Mouse (Mus musculus) limb, embryonic 12.5 days (tissue): ENCODE measurements around the gene Tmem30c. TPM values are rescaled to one million over a fixed set of nuclear protein-coding genes. Genes with fewer than 3 reads are reported as not detected.

ENCODE experiments used
- ATAC-seq: fragments of 200-750 bp; cut with Nextera tagmentation; 2 replicates; pipeline ENCODE4 v1.8.0; 2017; ENCODE audit warnings: low read depth, moderate TSS enrichment; ENCODE audit not compliant: insufficient number of reproducible peaks, insufficient read depth, low FRiP score, low TSS enrichment
- H3K27ac ChIP-seq: fragments of 300-500 bp; sonication (generic); 2 replicates; pipeline ENCODE4 v1.5.1; 2016; ENCODE audit warnings: mild to moderate bottlenecking, moderate library complexity
- H3K27me3 ChIP-seq: fragments of 300-500 bp; sonication (generic); 2 replicates; pipeline ENCODE4 v1.6.1; 2016; ENCODE audit warnings: mild to moderate bottlenecking, moderate library complexity
- H3K36me3 ChIP-seq: fragments of 300-500 bp; sonication (generic); 2 replicates; pipeline ENCODE4 v1.6.1; 2016; ENCODE audit warnings: mild to moderate bottlenecking, moderate library complexity
- H3K4me1 ChIP-seq: fragments of 300-500 bp; sonication (generic); replicated peaks from 2 replicates; pipeline ENCODE4 v1.6.1; 2016
- H3K4me2 ChIP-seq: fragments of 300-500 bp; sonication (generic); 2 replicates; pipeline ENCODE4 v1.6.1; 2016; ENCODE audit warnings: mild to moderate bottlenecking, moderate library complexity
- H3K4me3 ChIP-seq: fragments of 300-500 bp; sonication (generic); replicated peaks from 2 replicates; pipeline ENCODE4 v1.5.1; 2016; ENCODE audit warnings: mild to moderate bottlenecking
- H3K9ac ChIP-seq: fragments of 300-500 bp; sonication (generic); replicated peaks from 2 replicates; pipeline ENCODE4 v1.6.1; 2016; ENCODE audit warnings: mild to moderate bottlenecking, moderate library complexity
- H3K9me3 ChIP-seq: fragments of 300-500 bp; sonication (generic); 2 replicates; pipeline ENCODE4 v1.6.1; 2016; ENCODE audit warnings: mild to moderate bottlenecking, moderate library complexity
- WGBS: fragments of 180-500 bp; shearing (Covaris S2); methylation state at CpG from one replicate; pipeline ENCODE4 v1.1.7; 2016; 5-methylcytosine and 5-hydroxymethylcytosine counted together
- polyA plus RNA-seq: library from polyadenylated mRNA; unstranded; fragments of >200 nt; fragmentation: Nextera tagmentation; extraction: Ambion mirVana; gene quantifications from 2 replicates; pipeline ENCODE4 v1.2.1, GENCODE M21; 2016

The Tmem30c gene
- polyA plus RNA-seq, 1 experiment from 2014 or later, result 0.06 TPM

DNA sequence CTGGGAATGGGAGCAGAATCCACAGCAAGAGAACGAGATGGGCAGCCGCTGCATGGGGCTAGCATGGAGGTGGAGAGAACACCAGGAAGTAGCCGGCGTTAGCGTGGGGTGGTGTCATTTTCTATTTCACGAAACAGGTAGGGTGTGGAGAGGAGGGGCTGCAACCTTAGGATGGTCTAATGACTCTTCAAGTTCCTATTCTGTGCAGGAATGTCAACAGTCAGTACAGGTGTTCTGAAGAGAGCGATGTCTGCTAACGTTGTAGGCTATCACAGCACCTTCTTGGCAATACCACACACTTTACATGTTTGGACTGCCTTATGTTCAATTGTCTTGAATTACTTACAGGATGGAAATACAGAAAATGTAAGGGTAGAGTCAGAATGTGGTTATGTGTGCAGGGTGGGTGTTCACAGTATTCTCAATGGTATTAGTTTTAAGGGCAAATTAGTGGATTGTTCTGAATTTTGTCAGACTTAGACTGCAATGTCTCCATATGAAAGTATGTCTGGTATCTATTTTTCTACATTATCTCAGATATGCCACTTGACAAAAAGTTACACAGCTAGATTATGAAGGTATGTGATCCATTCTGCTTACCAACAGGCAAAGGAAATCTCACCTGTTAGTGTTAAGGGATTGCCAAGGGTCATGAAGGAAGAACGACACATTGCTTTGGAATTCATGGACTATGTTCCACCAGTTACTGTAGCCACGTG lies 2.7 kb upstream of the Tmem30c start:
- Histone ChIP-seq H3K4me3 (no peak overlapping the region), H3K4me2 (no peak overlapping the region), H3K27me3 (peaks cover 5% of the 10 kb centered on the region; the same call in 1 of the 2 replicates), H3K4me1 (no peaks in the 10 kb centered on the region), H3K9ac (no peak overlapping the region), H3K9me3 (no peaks in the 10 kb centered on the region), H3K36me3 (no peaks in the 10 kb centered on the region), H3K27ac (no peak overlapping the region)
- 84% methylated on average over 10 of the region's 10 CpGs for WGBS
- no peak for ATAC-seq

DNA sequence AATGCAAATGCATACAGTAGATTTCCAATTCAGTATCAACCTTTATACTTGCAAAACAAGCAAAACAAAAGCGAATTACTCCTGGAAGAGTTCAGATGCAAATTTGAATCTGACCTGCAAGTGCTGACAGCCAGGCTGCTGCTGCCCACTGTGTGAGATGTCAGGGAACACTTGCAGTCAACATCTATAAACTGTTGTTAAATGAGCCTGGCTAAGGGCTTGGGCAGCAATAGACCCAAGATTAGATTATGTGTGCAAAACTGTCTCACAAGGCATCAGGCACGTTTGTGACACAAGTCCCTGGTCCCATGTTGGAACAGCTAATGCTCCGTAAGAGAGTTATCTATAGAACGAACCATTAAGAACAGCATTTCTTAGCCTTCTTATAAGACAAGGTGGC lies 369 bp downstream of the Tmem30c start:
- Histone ChIP-seq H3K9me3 (no peaks in the 10 kb centered on the region), H3K4me2 (no peak overlapping the region), H3K4me1 (no peaks in the 10 kb centered on the region), H3K9ac (no peak overlapping the region), H3K27me3 (no peaks in the 10 kb centered on the region), H3K36me3 (no peaks in the 10 kb centered on the region), H3K4me3 (no peak overlapping the region), H3K27ac (no peak overlapping the region)
- 68% methylated on average over 4 of the region's 4 CpGs for WGBS
- ATAC-seq, result no peak

DNA sequence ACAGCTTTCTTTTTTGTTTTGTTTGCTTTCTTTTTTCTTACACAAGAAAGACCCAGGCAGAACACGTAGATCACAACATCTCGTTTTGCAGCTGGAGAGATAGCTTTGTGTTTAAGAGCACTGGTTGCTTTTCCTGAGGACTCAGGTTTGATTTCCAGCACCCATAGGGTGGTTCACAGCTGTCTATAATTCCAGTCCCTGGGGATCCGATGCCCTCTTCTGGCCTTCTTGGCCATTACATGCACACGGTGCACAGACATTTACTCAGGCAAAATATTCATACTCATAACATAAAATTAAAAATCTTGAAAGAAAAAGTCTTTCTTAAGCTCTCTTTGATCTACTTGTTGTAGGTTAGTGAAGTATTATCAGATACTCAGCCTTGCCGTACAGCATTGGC lies 969 bp downstream of the Tmem30c start:
- no peak for ATAC-seq
- Histone ChIP-seq H3K27ac (no peak overlapping the region), H3K4me3 (no peak overlapping the region), H3K9ac (no peak overlapping the region), H3K9me3 (no peaks in the 10 kb centered on the region), H3K36me3 (no peaks in the 10 kb centered on the region), H3K27me3 (no peaks in the 10 kb centered on the region), H3K4me2 (no peak overlapping the region), H3K4me1 (no peaks in the 10 kb centered on the region)
- WGBS, result 92% methylated on average over 5 of the region's 5 CpGs

DNA sequence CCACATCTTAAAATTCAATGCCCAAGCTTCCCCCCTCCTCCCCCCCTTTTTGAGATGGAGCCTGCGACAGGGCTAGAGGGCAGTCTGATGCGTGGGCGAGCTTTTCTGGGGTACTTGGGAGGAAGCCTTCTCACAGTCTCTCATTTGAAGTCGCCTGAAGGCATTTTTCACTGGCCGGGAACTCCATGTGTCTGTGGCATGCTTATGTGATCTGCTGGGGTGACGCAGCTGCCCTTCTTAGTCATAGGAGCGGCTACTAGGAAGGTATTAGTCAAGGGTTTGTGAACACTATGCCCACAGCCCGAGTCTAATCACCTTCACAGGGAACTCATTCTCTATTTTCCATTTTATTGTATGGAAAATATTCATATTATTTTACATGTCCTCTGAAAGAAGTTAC lies 11.2 kb downstream of the Tmem30c start:
- H3K9me3 ChIP-seq, result 0 out of 2 replicates have a peak, but pooled peaks cover 5% of the 10 kb centered on the region
- H3K36me3 ChIP-seq, result no peaks in the 10 kb centered on the region
- H3K27me3 ChIP-seq, result no peaks in the 10 kb centered on the region
- H3K4me3 ChIP-seq, result no peak overlapping the region
- H3K4me1 ChIP-seq, result no peaks in the 10 kb centered on the region
- no peak overlapping the region for H3K27ac ChIP-seq
- H3K4me2 ChIP-seq, result no peak overlapping the region
- 76% methylated on average over 8 of the region's 8 CpGs for whole genome bisulfite sequencing
- no peak for ATAC-seq
- H3K9ac ChIP-seq, result no peak overlapping the region

DNA sequence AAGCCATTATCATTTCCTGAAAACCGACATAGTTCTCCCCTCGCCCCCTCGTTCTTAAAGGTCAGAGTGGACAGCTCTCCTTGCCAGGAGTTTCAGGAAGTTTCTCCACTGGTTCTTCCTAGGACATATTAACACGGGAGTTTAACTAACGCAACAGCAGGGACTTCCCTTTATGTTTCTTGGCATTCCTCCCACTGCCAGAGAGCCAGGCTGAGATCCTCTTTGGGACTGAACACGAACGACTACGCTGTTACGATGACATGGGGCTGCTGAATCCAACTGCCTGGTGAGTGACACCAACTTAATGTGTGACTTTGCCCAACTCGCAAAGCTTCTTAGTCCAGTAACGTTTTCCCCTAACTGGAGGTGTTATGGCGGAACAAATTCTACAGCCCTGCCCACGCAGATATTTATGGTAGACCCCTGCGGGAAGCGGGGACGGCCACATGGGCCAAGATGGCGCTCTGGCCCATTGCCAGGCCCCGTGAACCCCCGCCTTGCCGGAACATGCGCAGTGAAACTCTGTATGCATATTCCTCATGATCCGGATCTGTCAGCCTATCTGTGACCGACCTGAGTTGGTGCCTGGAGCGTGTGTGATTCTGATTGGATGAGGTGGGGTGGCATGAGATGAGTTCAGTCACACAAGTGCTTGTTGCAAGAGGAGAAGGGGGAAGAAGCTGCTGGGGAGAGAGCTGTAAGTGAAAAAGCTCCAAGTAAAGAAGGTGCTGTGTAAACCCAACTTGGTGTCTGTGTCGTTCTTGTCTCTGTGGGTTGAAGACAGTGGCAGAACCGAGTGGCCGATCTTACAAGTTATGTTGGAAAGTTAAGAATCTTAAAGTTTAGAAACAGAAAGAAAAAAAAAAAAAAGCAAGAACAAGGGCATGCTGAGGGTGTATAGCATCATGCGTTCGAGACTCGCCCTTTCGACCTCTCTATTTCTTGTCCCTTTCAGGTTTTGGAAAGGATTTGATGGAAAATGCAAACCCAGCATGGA lies 12.1 kb downstream of the Tmem30c start:
- no peak for ATAC-seq
- Histone ChIP-seq H3K4me3 (no peak overlapping the region), H3K36me3 (no peaks in the 10 kb centered on the region), H3K9me3 (0 out of 2 replicates have a peak, but pooled peaks cover 5% of the 10 kb centered on the region), H3K4me1 (no peaks in the 10 kb centered on the region), H3K27me3 (no peaks in the 10 kb centered on the region), H3K4me2 (no peak overlapping the region), H3K9ac (no peak overlapping the region), H3K27ac (no peak overlapping the region)
- 90% methylated on average over 31 of the region's 31 CpGs for WGBS

DNA sequence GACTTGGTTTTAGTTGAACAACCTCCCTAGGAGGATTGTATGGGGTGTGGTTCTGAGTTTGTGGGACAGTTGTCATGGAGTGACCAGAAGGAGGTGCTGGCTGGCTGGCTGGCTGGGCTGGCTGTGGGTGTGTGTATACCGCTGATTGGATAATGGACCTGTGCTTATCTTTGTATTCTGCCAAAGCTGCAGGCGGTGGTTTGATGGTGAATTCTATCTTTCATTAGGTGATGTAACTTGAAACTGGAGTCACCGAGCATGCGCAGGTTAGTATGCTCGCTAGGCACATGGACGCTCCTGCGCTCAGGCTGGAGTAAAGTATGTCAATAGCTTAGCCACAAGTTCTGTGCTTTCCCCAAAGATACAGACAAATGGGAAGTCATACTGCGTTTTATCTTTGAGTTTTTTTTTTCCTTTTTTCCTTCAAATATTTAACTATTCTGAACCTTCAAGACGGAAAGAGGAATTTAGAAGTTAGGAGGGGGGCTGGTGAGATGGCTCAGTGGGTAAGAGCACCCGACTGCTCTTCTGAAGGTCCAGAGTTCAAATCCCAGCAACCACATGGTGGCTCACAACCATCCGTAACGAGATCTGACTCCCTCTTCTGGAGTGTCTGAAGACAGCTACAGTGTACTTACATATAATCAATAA lies 13.6 kb downstream of the Tmem30c start:
- Histone ChIP-seq H3K36me3 (no peaks in the 10 kb centered on the region), H3K9ac (no peak overlapping the region), H3K4me1 (no peaks in the 10 kb centered on the region), H3K27me3 (no peaks in the 10 kb centered on the region), H3K4me3 (no peak overlapping the region), H3K4me2 (no peak overlapping the region), H3K9me3 (0 out of 2 replicates have a peak, but pooled peaks cover 2% of the 10 kb centered on the region), H3K27ac (no peak overlapping the region)
- 86% methylated on average over 12 of the region's 12 CpGs for WGBS
- no peak for ATAC-seq

DNA sequence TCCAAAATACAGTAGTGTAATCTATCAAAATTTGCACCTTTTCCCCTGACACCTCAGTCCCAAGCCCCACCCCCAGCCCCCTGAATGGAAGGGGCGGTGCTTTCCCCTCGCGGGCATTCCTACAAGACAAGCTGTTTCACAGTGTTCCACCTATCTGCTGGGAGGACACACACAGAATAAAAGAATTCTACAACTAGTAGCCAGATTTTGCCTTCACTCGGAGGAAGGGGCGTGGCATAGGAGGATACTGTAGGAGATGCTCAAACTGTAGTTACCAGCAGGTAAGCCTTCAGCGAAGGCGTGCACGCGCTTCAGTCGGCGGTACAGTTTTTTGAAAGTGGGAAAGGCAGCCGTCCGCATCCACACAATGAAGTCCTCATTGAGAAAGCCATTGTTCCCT lies 22.9 kb downstream of the Tmem30c start:
- H3K4me3 ChIP-seq, result no peak overlapping the region

DNA sequence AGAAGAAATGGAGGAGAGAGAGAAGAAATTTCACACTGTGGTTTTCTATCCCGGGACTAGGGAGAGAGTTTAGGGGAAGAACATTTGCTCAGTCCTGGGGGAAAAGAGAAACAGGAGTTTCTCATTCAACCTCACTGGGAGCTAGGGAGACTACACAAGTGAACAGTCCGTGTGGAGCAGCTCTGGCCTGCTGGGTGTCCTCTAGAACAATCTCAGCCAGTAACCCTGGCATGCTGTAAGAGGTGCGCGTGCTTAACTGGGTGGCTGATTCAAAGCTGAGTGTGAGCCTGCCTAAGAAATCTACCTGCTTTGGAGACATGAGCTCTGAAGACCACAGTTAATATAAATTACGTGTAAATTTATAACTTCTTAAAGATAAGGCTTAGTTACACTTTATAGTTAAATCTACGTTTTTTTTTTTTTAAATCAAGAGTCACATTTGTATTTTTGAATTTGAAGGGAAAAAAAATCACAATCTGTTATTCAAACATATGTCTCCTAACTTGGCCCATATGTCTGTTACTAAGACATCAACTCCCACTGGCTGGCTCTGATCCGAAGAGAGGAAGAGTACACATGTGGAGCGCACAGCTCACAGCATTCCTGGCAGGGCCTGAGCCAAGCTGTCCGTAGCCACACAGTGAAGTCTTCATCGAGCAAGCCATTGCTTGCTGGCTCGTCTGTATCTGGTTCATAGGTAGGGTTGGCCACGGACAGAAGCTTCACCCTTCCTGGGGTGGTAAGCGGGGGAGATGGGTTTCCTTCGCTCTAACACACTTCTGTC lies 24.4 kb downstream of the Tmem30c start:
- Histone ChIP-seq H3K4me2 (no peak overlapping the region), H3K4me1 (no peaks in the 10 kb centered on the region), H3K36me3 (no peaks in the 10 kb centered on the region), H3K9ac (no peak overlapping the region), H3K9me3 (peaks cover 11% of the 10 kb centered on the region; the same call in 1 of the 2 replicates), H3K27ac (no peak overlapping the region), H3K27me3 (no peaks in the 10 kb centered on the region), H3K4me3 (no peak overlapping the region)
- ATAC-seq, result no peak
- WGBS, result 84% methylated on average over 14 of the region's 14 CpGs

More for the DNA sequence above, 22.9 kb downstream of the Tmem30c start:
- Histone ChIP-seq H3K9me3 (peaks cover 2% of the 10 kb centered on the region; the same call in 1 of the 2 replicates), H3K27me3 (no peaks in the 10 kb centered on the region), H3K36me3 (no peaks in the 10 kb centered on the region), H3K27ac (no peak overlapping the region), H3K4me2 (no peak overlapping the region), H3K4me1 (no peaks in the 10 kb centered on the region), H3K9ac (no peak overlapping the region)
- no peak for ATAC-seq
- WGBS, result 91% methylated on average over 13 of the region's 13 CpGs

DNA sequence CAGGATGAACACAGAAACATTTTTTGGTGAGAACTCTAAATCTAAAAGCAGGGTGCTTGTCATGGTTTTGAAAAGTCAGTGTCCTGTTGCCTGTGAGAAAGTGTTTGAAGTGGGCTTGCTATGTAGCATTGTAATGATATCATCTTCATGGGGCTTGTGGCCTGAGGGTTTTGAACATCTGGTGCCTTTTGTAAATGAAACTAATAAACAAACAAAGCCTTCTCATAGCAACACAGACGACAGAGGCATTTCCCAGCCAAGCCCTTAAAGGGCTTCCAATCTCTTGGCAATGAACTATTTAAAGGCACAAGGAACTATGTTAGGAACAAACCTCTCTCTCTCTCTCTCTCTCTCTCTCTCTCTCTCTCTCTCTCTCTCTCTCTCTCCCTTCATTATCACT lies 25.6 kb downstream of the Tmem30c start:
- no peaks in the 10 kb centered on the region for H3K27me3 ChIP-seq
- no peak overlapping the region for H3K27ac ChIP-seq
- no peaks in the 10 kb centered on the region for H3K36me3 ChIP-seq
- 0% methylated on average over 1 of the region's 1 CpGs for WGBS
- H3K9ac ChIP-seq, result no peak overlapping the region
- no peak overlapping the region for H3K4me3 ChIP-seq
- ATAC-seq, result no peak
- H3K9me3 ChIP-seq, result peaks cover 11% of the 10 kb centered on the region; the same call in 1 of the 2 replicates
- no peaks in the 10 kb centered on the region for H3K4me1 ChIP-seq
- H3K4me2 ChIP-seq, result no peak overlapping the region

DNA sequence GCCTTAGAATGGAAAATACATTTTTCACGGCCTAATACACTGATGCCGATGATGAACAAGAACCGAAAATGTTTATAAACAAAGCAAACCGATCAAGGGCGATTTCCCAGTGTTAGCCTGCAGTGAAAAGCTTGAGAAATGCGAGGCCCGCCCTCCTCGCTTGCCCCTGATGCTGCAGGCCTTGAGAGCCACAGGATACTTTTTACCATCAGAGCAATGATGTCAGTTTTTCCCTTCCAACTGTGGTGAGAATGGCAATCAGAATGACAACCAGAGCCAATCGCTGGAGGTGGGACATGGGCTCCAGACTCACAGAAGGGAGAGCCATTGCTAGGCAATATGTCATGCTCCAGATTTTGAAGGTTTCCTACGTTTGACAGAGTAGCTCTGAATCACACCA lies 32.5 kb downstream of the Tmem30c start:
- Histone ChIP-seq H3K27me3 (no peaks in the 10 kb centered on the region), H3K4me2 (no peak overlapping the region), H3K9ac (no peak overlapping the region), H3K4me3 (no peak overlapping the region), H3K4me1 (no peaks in the 10 kb centered on the region), H3K27ac (no peak overlapping the region), H3K9me3 (peaks cover 11% of the 10 kb centered on the region; the same call in 1 of the 2 replicates), H3K36me3 (no peaks in the 10 kb centered on the region)
- no peak for ATAC-seq
- 91% methylated on average over 10 of the region's 10 CpGs for WGBS
